Comparison of ENCODE assay signal across 19 mouse cellular contexts in genomic region chr4:149690828-149691280, GRCm38 (mm10). TPM values are rescaled to one million over a fixed set of nuclear protein-coding genes. Genes with fewer than 3 reads are reported as not detected.
DNase-seq lines count a peak whose midpoint lies in the region; ATAC-seq and TF ChIP-seq lines count a peak whose summit lies in the region.
"Had no signal": no experiment of that assay in that cellular context is flagged by ENCODE, and none has a peak within 500 bp of the region (broad histone marks: within the 10 kb centered on the region; RNA-seq: fewer than 3 reads in every experiment).

No protein-coding gene starts in this region.

- WGBS in heart, postnatal 0 days = 18% methylated on average over 8 of the region's 8 CpGs
- whole genome bisulfite sequencing in heart, embryonic 10.5 days = 56% methylated on average over 8 of the region's 8 CpGs
- 25% methylated on average over 8 of the region's 8 CpGs for WGBS in liver, embryonic 14.5 days (ENCODE audit: insufficient replicate concordance)

- no peak overlapping the region for H3K4me3 ChIP-seq in heart, postnatal 0 days (ENCODE audit: low read depth, low read length)
- no peak overlapping the region for H3K4me3 ChIP-seq in heart, embryonic 10.5 days
- H3K4me3 ChIP-seq in G1E (ENCODE audit: low read depth, low read length) = no peak overlapping the region; the same call in 1 of the 2 replicates
- H3K4me3 ChIP-seq in liver, embryonic 14.5 days (ENCODE audit: insufficient read depth in 1 of 2, low read depth in 2 of 2, low read length in 2 of 2) = no peak overlapping the region
- H3K4me3 ChIP-seq: forebrain, embryonic 12.5 days; limb, embryonic 12.5 days; midbrain, embryonic 12.5 days; stomach, embryonic 15.5 days had no signal

- peak overlapping the region; percentile 20; the same call in 1 of the 2 replicates for H3K27ac ChIP-seq in heart, postnatal 0 days (ENCODE audit: low read depth)
- H3K27ac ChIP-seq in heart, embryonic 10.5 days = no peak overlapping the region
- no peak overlapping the region for H3K27ac ChIP-seq in liver, embryonic 14.5 days
- H3K27ac ChIP-seq: forebrain, embryonic 12.5 days; hindbrain, embryonic 14.5 days; limb, embryonic 12.5 days; midbrain, embryonic 12.5 days; stomach, embryonic 15.5 days had no signal

- no peaks in the 10 kb centered on the region for H3K36me3 ChIP-seq in heart, postnatal 0 days (replicated peaks; ENCODE audit: control insufficient read depth, insufficient read depth, low read length)
- H3K36me3 ChIP-seq in heart, embryonic 10.5 days = no peaks in the 10 kb centered on the region
- H3K36me3 ChIP-seq in G1E (replicated peaks) = peaks cover 49% of the 10 kb centered on the region
- no peaks in the 10 kb centered on the region for H3K36me3 ChIP-seq in liver, embryonic 14.5 days (replicated peaks; ENCODE audit: control insufficient read depth, insufficient read depth, low read depth)
- H3K36me3 ChIP-seq: forebrain, embryonic 12.5 days; limb, embryonic 12.5 days; midbrain, embryonic 12.5 days; stomach, embryonic 15.5 days had no signal

- no peak for TF ChIP-seq EP300 in heart, postnatal 0 days (IDR thresholded peaks at IDR 0.05; ENCODE audit: low read depth)
- TF ChIP-seq EP300 in liver, embryonic 14.5 days (IDR thresholded peaks at IDR 0.05; ENCODE audit: low read depth) = no peak

- H3K4me1 ChIP-seq in heart, postnatal 0 days (ENCODE audit: control insufficient read depth, insufficient read depth) = peaks cover 14% of the 10 kb centered on the region
- H3K4me1 ChIP-seq in heart, embryonic 10.5 days = peaks cover 20% of the 10 kb centered on the region
- H3K4me1 ChIP-seq in G1E (ENCODE audit: insufficient read depth, low read depth, low read length) = peaks cover 49% of the 10 kb centered on the region
- peaks cover 13 to 19% of the 10 kb centered on the region in 2 experiments for H3K4me1 ChIP-seq in liver, embryonic 14.5 days (replicated peaks; ENCODE audit: control insufficient read depth in 2 of 2, insufficient read depth in 2 of 2, low read length in 1 of 2)
- H3K4me1 ChIP-seq: forebrain, embryonic 12.5 days; midbrain, embryonic 12.5 days; stomach, embryonic 15.5 days had no signal

- H3K9ac ChIP-seq in heart, postnatal 0 days (replicated peaks; ENCODE audit: low read depth, low read length) = no peak overlapping the region
- H3K9ac ChIP-seq in liver, embryonic 14.5 days (replicated peaks) = no peak overlapping the region
- H3K9ac ChIP-seq: forebrain, embryonic 12.5 days; hindbrain, embryonic 14.5 days; limb, embryonic 12.5 days; midbrain, embryonic 12.5 days; stomach, embryonic 15.5 days had no signal

- peak; percentile 75 for ATAC-seq in heart, postnatal 0 days (ENCODE audit: insufficient read depth, low read depth)
- ATAC-seq in G1E (ENCODE audit: extremely low read depth, insufficient number of reproducible peaks, low FRiP score, poor library complexity, severe bottlenecking) = peak; percentile 78
- peak; percentile 11 for ATAC-seq in activated CD4-positive, CD25-positive, alpha-beta regulatory T cell, adult 4 months
- peak; percentile 78; the same call in 1 of the 2 replicates for ATAC-seq in liver, embryonic 14.5 days (ENCODE audit: insufficient read depth)

- no peaks in the 10 kb centered on the region for H3K9me3 ChIP-seq in heart, postnatal 0 days (replicated peaks; ENCODE audit: control insufficient read depth, low read length)
- no peaks in the 10 kb centered on the region for H3K9me3 ChIP-seq in heart, embryonic 10.5 days
- no peaks in the 10 kb centered on the region for H3K9me3 ChIP-seq in G1E (replicated peaks)
- no peaks in the 10 kb centered on the region for H3K9me3 ChIP-seq in liver, embryonic 14.5 days (ENCODE audit: control insufficient read depth, low read length)
- H3K9me3 ChIP-seq: forebrain, embryonic 12.5 days; limb, embryonic 12.5 days; midbrain, embryonic 12.5 days; stomach, embryonic 15.5 days had no signal

- H3K27me3 ChIP-seq in heart, postnatal 0 days (ENCODE audit: control insufficient read depth, insufficient read depth, low read length) = no peaks in the 10 kb centered on the region
- H3K27me3 ChIP-seq in heart, embryonic 10.5 days (ENCODE audit: insufficient read depth, poor library complexity, severe bottlenecking) = peaks cover 8% of the 10 kb centered on the region; the same call in 1 of the 2 replicates
- H3K27me3 ChIP-seq in G1E (ENCODE audit: insufficient read depth, low read length) = no peaks in the 10 kb centered on the region
- H3K27me3 ChIP-seq in liver, embryonic 14.5 days (ENCODE audit: control insufficient read depth, insufficient read depth, low read length) = no peaks in the 10 kb centered on the region
- H3K27me3 ChIP-seq: stomach, embryonic 15.5 days had no signal

- peak; percentile 59 for DNase-seq in heart, postnatal 0 days (ENCODE audit: low spot score)
- no peak for DNase-seq in heart, embryonic 10.5 days (ENCODE audit: low spot score)
- peak; percentile 26 for DNase-seq in G1E (ENCODE audit: low spot score)
- peak in 1 of 3 experiments; percentile 41 for DNase-seq in liver, embryonic 14.5 days (ENCODE audit: low read depth in 3 of 3, low spot score in 3 of 3)
- no peak for DNase-seq in kidney, adult 11 months
- no peak for DNase-seq in kidney, adult 9 months
- DNase-seq: adrenal gland, postnatal 14 days; cerebellum, postnatal 36 days; gastrocnemius, postnatal 36 days; kidney, adult 18-20 months; lung, postnatal 10 days; right cerebral cortex, postnatal 4 days; thymus, postnatal 36 days had no signal

- H3K4me2 ChIP-seq in heart, postnatal 0 days (ENCODE audit: low read depth, low read length) = no peak overlapping the region
- peak overlapping the region; percentile 37 for H3K4me2 ChIP-seq in liver, embryonic 14.5 days (ENCODE audit: low read depth)
- H3K4me2 ChIP-seq: forebrain, embryonic 12.5 days; hindbrain, embryonic 14.5 days; limb, embryonic 12.5 days; midbrain, embryonic 12.5 days; stomach, embryonic 15.5 days had no signal

- TF ChIP-seq CTCF in heart, postnatal 0 days (IDR thresholded peaks at IDR 0.05; ENCODE audit: low read depth) = 0 out of 2 replicates have a peak, but pooled peaks have one; percentile 6
- no peak for TF ChIP-seq CTCF in G1E (IDR thresholded peaks at IDR 0.05; ENCODE audit: low read depth, low read length)
- 0 out of 2 replicates have a peak, but pooled peaks have one; percentile 6 for TF ChIP-seq CTCF in liver, embryonic 14.5 days (IDR thresholded peaks at IDR 0.05; ENCODE audit: low read depth)

RNA-seq across cellular contexts. Expression of gene Pik3cd, which starts 11.5 kb away (rescaled TPM):
- total RNA-seq in heart, postnatal 0 days (2014; rRNA removed; ENCODE audit: low replicate concordance) = 2.3 and 14.8 TPM in 2 replicates
- 1.3 and 1.4 TPM in 2 replicates for polyA plus RNA-seq in heart, postnatal 0 days (2015; fragmentation: Nextera tagmentation; extraction: Ambion mirVana)
- 3.4 and 4.8 TPM in 2 replicates for polyA plus RNA-seq in heart, embryonic 10.5 days (2016; fragmentation: Nextera tagmentation; extraction: Ambion mirVana)
- total RNA-seq in G1E (2014; fragmentation: Nextera tagmentation) (17.3 and 23.9 TPM in 2 replicates), G1E (2017) (24.0 and 28.0 TPM in 2 replicates)
- polyA plus RNA-seq in G1E (2012) = 37.0 and 40.3 TPM in 2 replicates
- polyA plus RNA-seq in activated CD4-positive, CD25-positive, alpha-beta regulatory T cell, adult 4 months (2017; shearing (Covaris generic)) = 100 to 1,000 TPM in 1 of 2 experiments, 10 to 100 TPM in 1; 80.6 to 129 TPM
- polyA plus RNA-seq in liver, embryonic 14.5 days (2012; rRNA removed) = 3.9 and 4.0 TPM in 2 replicates
- 4.3 and 5.7 TPM in 2 replicates for polyA plus RNA-seq in liver, embryonic 14.5 days (2014; fragmentation: Nextera tagmentation; extraction: Ambion mirVana)

RNA-seq across cellular contexts. Expression of gene Tmem201, which starts 47.0 kb away (rescaled TPM):
- total RNA-seq in heart, postnatal 0 days (2014; rRNA removed; ENCODE audit: low replicate concordance) = 64.7 and 80.0 TPM in 2 replicates
- 38.8 and 43.0 TPM in 2 replicates for polyA plus RNA-seq in heart, postnatal 0 days (2015; fragmentation: Nextera tagmentation; extraction: Ambion mirVana)
- 43.1 and 54.0 TPM in 2 replicates for polyA plus RNA-seq in heart, embryonic 10.5 days (2016; fragmentation: Nextera tagmentation; extraction: Ambion mirVana)
- total RNA-seq in G1E (2014; fragmentation: Nextera tagmentation) (13.1 and 13.8 TPM in 2 replicates), G1E (2017) (3.0 and 3.1 TPM in 2 replicates)
- polyA plus RNA-seq in G1E (2012) = 34.2 and 35.9 TPM in 2 replicates
- polyA plus RNA-seq in activated CD4-positive, CD25-positive, alpha-beta regulatory T cell, adult 4 months (2017; shearing (Covaris generic)) = 1 to 10 TPM; 3.0 to 6.8 TPM
- 7.2 and 8.6 TPM in 2 replicates for polyA plus RNA-seq in liver, embryonic 14.5 days (2012; rRNA removed)
- polyA plus RNA-seq in liver, embryonic 14.5 days (2014; fragmentation: Nextera tagmentation; extraction: Ambion mirVana) = 3.5 and 4.1 TPM in 2 replicates

Comparison
In these comparisons a context has a peak if more than half of its experiments do, and no peak if none do; other contexts are left out.
1. DNase-seq: peak in heart, postnatal 0 days (single experiment) and G1E (single experiment); none in heart, embryonic 10.5 days (single experiment), kidney, adult 11 months (single experiment) and kidney, adult 9 months (single experiment).
2. ATAC-seq: peak in every context shown above with its lines; median percentile 78 in G1E; 78 in liver, embryonic 14.5 days; 75 in heart, postnatal 0 days; 11 in activated CD4-positive, CD25-positive, alpha-beta regulatory T cell, adult 4 months.